Comparison of ENCODE assay signal across 15 mouse cellular contexts in genomic region chr19:10049533-10049932, GRCm38 (mm10). TPM values are rescaled to one million over a fixed set of nuclear protein-coding genes. Genes with fewer than 3 reads are reported as not detected.
"Had no signal": no experiment of that assay in that cellular context is flagged by ENCODE, and none has a peak within 500 bp of the region (broad histone marks: within the 10 kb centered on the region; RNA-seq: fewer than 3 reads in every experiment).

No protein-coding gene starts in this region.

- DNase-seq: kidney, adult 9 months; kidney, postnatal 36 days; layer of hippocampus, adult 9-11 months; layer of hippocampus, postnatal 36 days; liver; liver, embryonic 13.5 days; liver, postnatal 0 days; midbrain, embryonic 14.5 days; thymus, adult 18-20 months; thymus, postnatal 14 days had no signal

- H3K9me3 ChIP-seq: limb, embryonic 12.5 days; liver, embryonic 13.5 days; neural tube, embryonic 12.5 days had no signal

- ATAC-seq: liver, postnatal 0 days had no signal

- H3K4me2 ChIP-seq: limb, embryonic 12.5 days; liver, embryonic 13.5 days; neural tube, embryonic 12.5 days had no signal

- H3K9ac ChIP-seq: limb, embryonic 12.5 days; liver, embryonic 13.5 days; liver, postnatal 0 days; neural tube, embryonic 12.5 days had no signal

- H3K4me3 ChIP-seq: limb, embryonic 12.5 days; liver, embryonic 13.5 days; neural tube, embryonic 12.5 days had no signal

- H3K4me1 ChIP-seq: neural tube, embryonic 12.5 days had no signal

- H3K27ac ChIP-seq: kidney, postnatal 0 days; limb, embryonic 12.5 days; liver, embryonic 13.5 days; macrophage; neural tube, embryonic 12.5 days had no signal

- H3K27me3 ChIP-seq: limb, embryonic 12.5 days; neural tube, embryonic 12.5 days had no signal

- H3K36me3 ChIP-seq: limb, embryonic 12.5 days; neural tube, embryonic 12.5 days had no signal

RNA-seq across cellular contexts. Expression of gene Fads3, which starts 8.2 kb away (rescaled TPM):
- total RNA-seq: neutrophil, adult 5-6 weeks had no signal

RNA-seq across cellular contexts. Expression of gene Rab3il1, which starts 48.1 kb away (rescaled TPM):
- total RNA-seq: neutrophil, adult 5-6 weeks had no signal
